Mouse (Mus musculus) gastrocnemius, adult 8-10 months (tissue): ENCODE measurements at regions not wholly inside any gene's neighbourhood (a gene's known extent, or its start where the extent isn't known, plus 50 kb on each side); places are given as distances from the start of the nearest gene placed in this dataset.

Experiments used
- DNase-seq, 2 experiments: peaks; one replicate each; pipeline ENCODE4 v3.0.0; 2022; ENCODE audit warnings: low spot score in 2 of 2

DNA sequence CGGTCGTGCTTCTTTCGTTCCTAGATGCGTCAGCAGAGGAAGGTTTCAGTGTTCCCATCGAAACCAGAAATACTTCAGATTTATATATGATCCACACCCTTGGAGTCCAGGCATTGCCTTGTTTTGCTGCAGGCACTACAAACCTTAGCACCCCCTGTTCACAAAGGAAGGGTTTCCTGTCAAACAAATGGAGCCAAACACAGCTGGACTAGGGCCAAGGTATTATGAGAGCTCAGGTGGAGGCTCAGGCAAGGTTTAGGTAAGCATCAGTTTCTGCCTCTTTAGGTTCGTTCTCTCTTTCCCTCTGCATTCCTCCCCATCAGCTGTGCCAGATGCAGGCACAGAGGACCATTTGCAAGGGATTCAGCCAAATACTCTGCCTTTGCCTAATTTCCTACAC lies 377.0 kb upstream of the A1bg start:
- no peak for DNase-seq

GRCm38 (mm10) chr15:61297447-61298208 lies 374.8 kb upstream of the A1bg start:
- DNase-seq: no peak

- DNase-seq: no peak
Observed at GRCm38 (mm10) chr15:61294616-61295015, 371.8 kb upstream of the A1bg start.

GRCm38 (mm10) chr15:61294131-61294530 lies 371.3 kb upstream of the A1bg start:
- no peak for DNase-seq

GRCm38 (mm10) chr15:61268766-61269165 lies 346.0 kb upstream of the A1bg start:
- no peak for DNase-seq

- no peak for DNase-seq
Observed at GRCm38 (mm10) chr15:61259047-61259446, 336.2 kb upstream of the A1bg start.

GRCm38 (mm10) chr15:61244511-61244910 lies 321.7 kb upstream of the A1bg start:
- DNase-seq: no peak

DNA sequence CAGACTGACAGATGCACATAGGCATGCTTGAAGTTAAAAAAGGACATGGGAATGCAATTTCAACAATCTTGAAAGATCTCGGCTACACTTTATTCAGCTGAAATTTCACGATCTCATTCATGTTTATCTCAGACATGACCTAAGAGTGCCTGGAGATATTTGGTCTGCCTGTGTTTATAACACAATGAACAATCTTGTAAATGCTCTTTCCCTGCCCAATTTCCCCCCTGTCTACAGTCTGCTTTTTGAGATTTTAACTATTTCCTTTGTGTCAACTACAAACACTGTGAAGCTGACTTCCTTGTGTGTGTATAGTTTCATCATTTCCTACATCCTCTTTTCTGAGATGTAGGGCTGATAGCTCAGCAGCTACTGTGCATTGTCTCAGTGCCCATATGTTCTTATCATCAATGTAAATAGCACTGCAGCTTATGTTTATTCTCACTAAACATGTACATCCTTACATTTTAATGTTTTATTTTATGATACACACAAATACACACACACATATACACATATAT lies 319.4 kb upstream of the A1bg start:
- DNase-seq: no peak

DNA sequence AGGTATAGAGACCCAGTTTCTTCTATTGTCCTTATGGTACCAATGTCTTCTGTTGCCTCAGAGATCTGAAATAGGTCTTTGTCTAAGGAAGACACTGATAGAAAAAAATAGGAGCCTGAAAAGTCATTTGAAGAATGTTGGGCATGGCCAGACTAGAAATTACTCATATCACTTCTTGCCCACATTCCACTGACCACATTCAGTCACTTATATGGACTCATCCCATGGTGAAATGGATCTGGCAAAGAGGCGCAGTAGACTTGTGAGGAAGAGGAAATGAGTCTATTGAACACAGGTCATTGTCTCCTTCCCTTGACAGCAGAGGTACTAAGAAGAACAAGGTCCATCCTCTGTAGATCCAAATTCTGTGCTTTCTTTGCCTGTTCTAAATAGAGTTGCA lies 318.9 kb upstream of the A1bg start:
- no peak for DNase-seq

DNA sequence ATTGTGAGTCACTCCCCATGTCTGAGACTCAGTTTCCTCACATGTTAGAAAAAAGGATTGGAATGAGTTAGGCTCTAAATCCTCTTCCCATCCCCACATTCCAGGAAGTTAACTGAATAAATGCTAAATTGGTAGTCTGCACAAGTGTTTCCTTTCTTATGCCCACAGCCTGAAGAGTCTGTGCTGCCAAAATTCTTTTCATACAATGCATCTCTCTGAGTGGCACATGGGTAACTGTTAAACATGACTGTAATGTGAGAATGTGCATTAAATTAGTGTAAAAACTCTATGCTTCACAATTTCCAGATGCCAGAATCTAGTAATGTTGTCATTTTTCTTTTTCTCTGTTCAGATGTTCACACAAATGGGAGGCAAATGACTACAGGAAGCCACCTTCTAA lies 317.5 kb upstream of the A1bg start:
- no peak for DNase-seq

GRCm38 (mm10) chr15:61239414-61239813 lies 316.6 kb upstream of the A1bg start:
- no peak for DNase-seq

- no peak for DNase-seq
Observed at GRCm38 (mm10) chr15:61238996-61239395, 316.2 kb upstream of the A1bg start.

DNA sequence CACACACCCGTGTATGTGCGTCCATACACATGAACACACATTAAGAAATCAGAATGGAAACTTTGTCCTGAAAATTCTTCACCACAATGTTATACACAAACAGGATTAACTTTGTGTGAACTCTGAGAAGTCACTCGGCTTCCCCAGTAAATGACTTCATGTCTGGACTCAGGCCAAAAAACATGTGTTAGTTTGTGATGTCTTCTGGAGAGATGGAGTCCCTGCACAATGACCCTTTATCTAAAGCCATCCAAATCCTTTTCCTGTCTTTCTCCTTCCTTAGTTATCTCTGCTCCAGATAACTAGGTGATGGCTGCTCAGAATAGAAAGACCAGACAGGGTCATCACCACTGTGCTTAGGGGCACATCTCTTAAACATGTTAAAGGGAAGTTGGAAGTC lies 306.8 kb upstream of the A1bg start:
- DNase-seq: no peak

GRCm38 (mm10) chr15:61222923-61223322 lies 300.1 kb upstream of the A1bg start:
- DNase-seq: no peak

DNA sequence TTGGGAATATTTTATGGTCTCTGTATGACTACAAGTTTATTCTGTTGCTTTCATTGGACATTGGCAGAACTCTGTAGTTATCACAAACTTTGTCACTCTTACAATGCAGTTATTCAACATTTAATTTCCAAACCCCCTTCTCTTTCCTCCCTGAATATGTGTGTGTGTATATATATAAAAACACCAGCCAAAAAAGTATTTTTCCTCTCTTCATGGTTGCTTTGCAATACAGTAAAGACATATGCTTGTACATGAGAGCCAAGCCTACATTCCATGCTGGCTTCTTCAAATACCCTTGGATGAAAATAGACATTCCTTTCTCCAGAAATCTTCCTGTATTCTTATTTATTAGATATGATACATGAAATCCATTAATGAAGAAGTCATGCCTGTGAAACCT lies 287.3 kb upstream of the A1bg start:
- DNase-seq: no peak

DNA sequence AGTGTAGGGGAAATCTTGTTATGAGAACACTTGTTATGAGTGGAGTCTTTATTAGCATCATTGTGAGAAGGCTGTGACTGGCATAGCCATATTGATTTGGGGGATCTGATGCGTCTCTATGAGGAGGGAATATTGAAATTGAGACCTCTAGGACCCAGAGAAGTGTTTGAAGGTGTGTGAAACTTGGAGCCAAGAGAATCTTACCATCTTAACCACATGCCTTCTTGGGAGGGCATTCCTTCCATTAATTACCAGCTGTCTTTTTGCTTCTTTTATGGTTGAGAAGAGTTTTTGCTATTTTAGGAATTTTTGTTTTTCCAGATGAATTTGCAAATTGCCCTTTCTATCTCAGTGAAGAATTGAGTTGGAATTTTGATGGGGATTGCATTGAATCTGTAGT lies 267.2 kb upstream of the A1bg start:
- no peak for DNase-seq

GRCm38 (mm10) chr15:61189481-61189880 lies 266.7 kb upstream of the A1bg start:
- DNase-seq: peak in 1 of 2 experiments; percentile 14

- DNase-seq: no peak
Observed at GRCm38 (mm10) chr15:61184597-61184963, 261.8 kb upstream of the A1bg start.

DNA sequence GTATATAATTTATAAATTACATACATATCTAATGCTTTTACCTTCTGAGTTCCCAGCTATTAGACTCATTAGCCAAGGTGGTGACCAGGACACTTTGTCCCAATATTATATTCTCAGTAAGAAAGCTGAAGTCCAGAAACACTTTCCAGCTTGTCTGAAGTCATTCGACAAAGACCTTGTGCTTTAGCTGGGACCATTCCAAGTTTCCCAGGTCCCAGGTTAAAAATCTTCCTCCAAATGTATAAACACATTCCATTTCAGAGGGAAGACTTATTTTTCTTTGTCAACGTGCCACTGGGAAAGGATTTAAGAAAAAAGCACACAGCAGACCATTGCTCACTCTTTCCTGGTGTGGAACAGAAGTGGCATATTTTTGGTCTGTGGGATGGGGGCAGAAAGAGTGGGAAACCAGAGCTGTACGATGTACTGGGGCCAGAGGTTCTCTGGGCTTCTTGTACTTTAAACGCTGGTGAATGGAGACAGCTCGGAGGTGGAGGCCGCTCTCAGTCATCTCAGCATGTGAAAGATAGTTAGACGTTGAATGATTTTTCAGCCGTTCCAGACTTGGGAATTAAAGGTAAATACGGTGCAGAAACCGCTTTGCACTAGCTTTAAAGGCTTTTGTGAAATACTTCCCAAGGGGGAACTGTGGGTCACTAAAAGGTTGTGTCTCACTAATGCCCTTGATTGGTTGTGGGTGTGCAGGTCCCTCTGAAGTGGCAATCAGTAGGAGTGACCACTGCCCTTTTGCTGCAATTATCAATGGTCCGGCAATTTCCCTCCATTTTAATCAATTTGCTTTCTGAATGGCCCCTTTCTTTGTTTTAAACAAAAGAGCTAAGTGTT lies 261.2 kb upstream of the A1bg start:
- no peak for DNase-seq

GRCm38 (mm10) chr15:61183291-61183690 lies 260.5 kb upstream of the A1bg start:
- no peak for DNase-seq

DNA sequence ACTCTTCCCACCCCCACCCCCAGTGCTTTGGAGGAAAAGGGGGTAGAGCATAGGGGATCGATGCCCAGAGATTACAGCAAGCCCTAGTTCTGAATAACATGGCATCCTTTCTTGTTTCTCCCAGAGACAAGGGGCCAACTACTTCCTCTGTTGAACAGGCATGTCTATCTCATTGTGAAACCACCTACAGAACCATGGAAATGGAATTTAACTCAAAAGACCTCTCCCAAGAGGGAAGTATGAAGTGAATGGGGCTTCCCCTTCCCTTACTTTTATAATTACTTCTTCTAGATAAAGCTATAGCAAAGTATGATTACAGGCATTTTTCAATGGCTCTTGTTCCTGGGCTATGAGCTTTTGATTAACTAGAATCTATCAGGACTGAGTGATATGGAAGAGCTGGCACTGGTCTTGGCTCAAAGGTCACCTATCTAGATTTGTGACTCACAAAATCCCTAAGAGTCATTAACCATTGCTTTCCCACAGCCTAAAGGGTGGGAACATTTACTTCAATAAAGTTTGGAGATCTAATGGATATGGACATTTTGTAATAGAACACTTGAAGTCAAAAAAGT lies 246.1 kb upstream of the A1bg start:
- no peak for DNase-seq

- no peak for DNase-seq
Observed at GRCm38 (mm10) chr15:61165050-61165449, 242.2 kb upstream of the A1bg start.
